Mouse (Mus musculus): ENCODE data around the gene Unkl. TPM values are rescaled to one million over a fixed set of nuclear protein-coding genes. Genes with fewer than 3 reads are reported as not detected.

Unkl gene
- polyA plus RNA-seq, 1 experiment from 2014 or later = 5.8 TPM

- peaks cover 5% of the 10 kb centered on the region; the same call in 1 of the 2 replicates for H3K4me1 ChIP-seq (ENCODE audit: insufficient read depth)
- 80% methylated on average over 11 of the region's 11 CpGs for WGBS
- no peak overlapping the region for H3K4me3 ChIP-seq (ENCODE audit: low read depth, low read length)
- TF ChIP-seq CTCF (IDR thresholded peaks at IDR 0.05; ENCODE audit: low read depth) = 0 out of 2 replicates have a peak, but pooled peaks have one; percentile 21
- peaks cover 24% of the 10 kb centered on the region for H3K36me3 ChIP-seq (ENCODE audit: insufficient read depth)
- H3K4me2 ChIP-seq = no peak overlapping the region
- H3K9me3 ChIP-seq (ENCODE audit: low read depth, low read length) = no peaks in the 10 kb centered on the region
- ATAC-seq (ENCODE audit: insufficient read depth) (no peak), DNase-seq (no peak)
- H3K9ac ChIP-seq = no peak overlapping the region
- H3K27me3 ChIP-seq (ENCODE audit: insufficient read depth, low read length) = no peaks in the 10 kb centered on the region
- H3K27ac ChIP-seq (ENCODE audit: low read depth) = no peak overlapping the region
These were observed 55.1 kb downstream of the Unkl start for GRCm38 (mm10) chr17:25243131-25243780.

GRCm38 (mm10) chr17:25244239-25244638, 56.0 kb downstream of the Unkl start:
- H3K27ac ChIP-seq (ENCODE audit: low read depth) = no peak overlapping the region
- peaks cover 24% of the 10 kb centered on the region for H3K36me3 ChIP-seq (ENCODE audit: insufficient read depth)
- H3K9me3 ChIP-seq (ENCODE audit: low read depth, low read length) = no peaks in the 10 kb centered on the region
- H3K4me1 ChIP-seq (ENCODE audit: insufficient read depth) = peaks cover 5% of the 10 kb centered on the region; the same call in 1 of the 2 replicates
- H3K9ac ChIP-seq = no peak overlapping the region
- 68% methylated on average over 16 of the region's 16 CpGs for WGBS
- ATAC-seq (ENCODE audit: insufficient read depth) (no peak), DNase-seq (no peak)
- no peak overlapping the region for H3K4me2 ChIP-seq
- TF ChIP-seq CTCF (IDR thresholded peaks at IDR 0.05; ENCODE audit: low read depth) = no peak
- H3K27me3 ChIP-seq (ENCODE audit: insufficient read depth, low read length) = no peaks in the 10 kb centered on the region
- H3K4me3 ChIP-seq (ENCODE audit: low read depth, low read length) = no peak overlapping the region

- 74% methylated on average over 18 of the region's 18 CpGs for WGBS
- Histone ChIP-seq H3K27ac (ENCODE audit: low read depth) (no peak overlapping the region), H3K9me3 (ENCODE audit: low read depth, low read length) (no peaks in the 10 kb centered on the region), H3K36me3 (ENCODE audit: insufficient read depth) (peaks cover 11% of the 10 kb centered on the region), H3K4me3 (ENCODE audit: low read depth, low read length) (no peak overlapping the region), H3K27me3 (ENCODE audit: insufficient read depth, low read length) (no peaks in the 10 kb centered on the region), H3K4me2 (no peak overlapping the region), H3K4me1 (ENCODE audit: insufficient read depth) (no peaks in the 10 kb centered on the region), H3K9ac (no peak overlapping the region)
- no peak for ATAC-seq (ENCODE audit: insufficient read depth)
- no peak for DNase-seq
- no peak for TF ChIP-seq CTCF (IDR thresholded peaks at IDR 0.05; ENCODE audit: low read depth)
These were observed 60.0 kb downstream of the Unkl start for GRCm38 (mm10) chr17:25248033-25248750.

- TF ChIP-seq CTCF (IDR thresholded peaks at IDR 0.05; ENCODE audit: low read depth) = no peak
- peaks cover 20% of the 10 kb centered on the region for H3K27me3 ChIP-seq (ENCODE audit: insufficient read depth, low read length)
- no peaks in the 10 kb centered on the region for H3K36me3 ChIP-seq (ENCODE audit: insufficient read depth)
- no peak overlapping the region for H3K4me2 ChIP-seq
- H3K4me1 ChIP-seq (ENCODE audit: insufficient read depth) = no peaks in the 10 kb centered on the region
- no peaks in the 10 kb centered on the region for H3K9me3 ChIP-seq (ENCODE audit: low read depth, low read length)
- ATAC-seq (ENCODE audit: insufficient read depth) (no peak), DNase-seq (no peak)
- no peak overlapping the region for H3K27ac ChIP-seq (ENCODE audit: low read depth)
- 75% methylated on average over 8 of the region's 8 CpGs for WGBS
- no peak overlapping the region for H3K4me3 ChIP-seq (ENCODE audit: low read depth, low read length)
- no peak overlapping the region for H3K9ac ChIP-seq
These were observed 62.1 kb downstream of the Unkl start for GRCm38 (mm10) chr17:25250181-25250835.

- DNase-seq (no peak), ATAC-seq (ENCODE audit: insufficient read depth) (no peak)
- 0 out of 2 replicates have a peak, but pooled peaks cover 4% of the 10 kb centered on the region for H3K4me1 ChIP-seq (ENCODE audit: insufficient read depth)
- H3K9me3 ChIP-seq (ENCODE audit: low read depth, low read length) = no peaks in the 10 kb centered on the region
- H3K4me2 ChIP-seq = no peak overlapping the region
- no peaks in the 10 kb centered on the region for H3K36me3 ChIP-seq (ENCODE audit: insufficient read depth)
- 28% methylated on average over 3 of the region's 3 CpGs for WGBS
- no peak for TF ChIP-seq CTCF (IDR thresholded peaks at IDR 0.05; ENCODE audit: low read depth)
- H3K4me3 ChIP-seq (ENCODE audit: low read depth, low read length) = no peak overlapping the region
- H3K27ac ChIP-seq (ENCODE audit: low read depth) = no peak overlapping the region
- H3K9ac ChIP-seq = no peak overlapping the region
- peaks cover 35% of the 10 kb centered on the region for H3K27me3 ChIP-seq (ENCODE audit: insufficient read depth, low read length)
These were observed 64.4 kb downstream of the Unkl start for GRCm38 (mm10) chr17:25252643-25253042.

- ATAC-seq (ENCODE audit: insufficient read depth) (no peak), DNase-seq (no peak)
- TF ChIP-seq CTCF (IDR thresholded peaks at IDR 0.05; ENCODE audit: low read depth) = no peak
- Histone ChIP-seq H3K9me3 (ENCODE audit: low read depth, low read length) (no peaks in the 10 kb centered on the region), H3K4me3 (ENCODE audit: low read depth, low read length) (no peak overlapping the region), H3K9ac (no peak overlapping the region), H3K27ac (ENCODE audit: low read depth) (no peak overlapping the region), H3K4me1 (ENCODE audit: insufficient read depth) (0 out of 2 replicates have a peak, but pooled peaks cover 4% of the 10 kb centered on the region), H3K36me3 (ENCODE audit: insufficient read depth) (peaks cover 4% of the 10 kb centered on the region; the same call in 1 of the 2 replicates), H3K4me2 (no peak overlapping the region), H3K27me3 (ENCODE audit: insufficient read depth, low read length) (peaks cover 35% of the 10 kb centered on the region)
- WGBS = 26% methylated on average over 10 of the region's 10 CpGs
These were observed 65.6 kb downstream of the Unkl start for GRCm38 (mm10) chr17:25253760-25254159.

- no peak for ATAC-seq (ENCODE audit: insufficient read depth)
- no peaks in the 10 kb centered on the region for H3K9me3 ChIP-seq (ENCODE audit: low read depth, low read length)
- no peak overlapping the region; the same call in 1 of the 2 replicates for H3K4me2 ChIP-seq
- no peak for TF ChIP-seq CTCF (IDR thresholded peaks at IDR 0.05; ENCODE audit: low read depth)
- H3K36me3 ChIP-seq (ENCODE audit: insufficient read depth) = peaks cover 17% of the 10 kb centered on the region
- no peak overlapping the region for H3K9ac ChIP-seq
- WGBS = 58% methylated on average over 2 of the region's 2 CpGs
- no peak overlapping the region for H3K27ac ChIP-seq (ENCODE audit: low read depth)
- no peak for DNase-seq
- peaks cover 35% of the 10 kb centered on the region for H3K27me3 ChIP-seq (ENCODE audit: insufficient read depth, low read length)
- H3K4me3 ChIP-seq (ENCODE audit: low read depth, low read length) = no peak overlapping the region
- 0 out of 2 replicates have a peak, but pooled peaks cover 4% of the 10 kb centered on the region for H3K4me1 ChIP-seq (ENCODE audit: insufficient read depth)
These were observed 66.9 kb downstream of the Unkl start for GRCm38 (mm10) chr17:25255110-25255509.

Measured in lung, embryonic 14.5 days (tissue).